Mouse (Mus musculus): ENCODE measurements around the gene Prep. TPM values are rescaled to one million over a fixed set of nuclear protein-coding genes. Genes with fewer than 3 reads are reported as not detected.

The Prep gene
- polyA plus RNA-seq, 1 experiment from 2014 or later: 9.2 TPM

- H3K27me3 ChIP-seq (ENCODE audit: control insufficient read depth, insufficient read depth, low read depth, low read length): no peaks in the 10 kb centered on the region
- H3K4me1 ChIP-seq (ENCODE audit: control insufficient read depth, low read depth, low read length): no peaks in the 10 kb centered on the region
- no peak overlapping the region for H3K9ac ChIP-seq (ENCODE audit: low read depth, low read length)
- ATAC-seq (ENCODE audit: low read depth): no peak
- H3K9me3 ChIP-seq (replicated peaks; ENCODE audit: control insufficient read depth, low read length): no peaks in the 10 kb centered on the region
- 48% methylated on average over 7 of the region's 7 CpGs for WGBS (ENCODE audit: insufficient replicate concordance)
- H3K4me3 ChIP-seq (ENCODE audit: low read depth, low read length): no peak overlapping the region
- no peak overlapping the region for H3K4me2 ChIP-seq (ENCODE audit: low read depth, low read length)
- peaks cover 7% of the 10 kb centered on the region for H3K36me3 ChIP-seq (ENCODE audit: control insufficient read depth, insufficient read depth)
- H3K27ac ChIP-seq (ENCODE audit: low read length): no peak overlapping the region
Observed at GRCm38 (mm10) chr10:45104098-45104497, 37.1 kb downstream of the Prep start.

GRCm38 (mm10) chr10:45104535-45105079 is 37.6 kb downstream of the Prep start:
- Histone ChIP-seq H3K4me2 (ENCODE audit: low read depth, low read length) (no peak overlapping the region), H3K4me3 (ENCODE audit: low read depth, low read length) (no peak overlapping the region), H3K27ac (ENCODE audit: low read length) (no peak overlapping the region), H3K9me3 (replicated peaks; ENCODE audit: control insufficient read depth, low read length) (no peaks in the 10 kb centered on the region), H3K36me3 (ENCODE audit: control insufficient read depth, insufficient read depth) (peaks cover 5% of the 10 kb centered on the region), H3K27me3 (ENCODE audit: control insufficient read depth, insufficient read depth, low read depth, low read length) (no peaks in the 10 kb centered on the region), H3K9ac (ENCODE audit: low read depth, low read length) (no peak overlapping the region), H3K4me1 (ENCODE audit: control insufficient read depth, low read depth, low read length) (no peaks in the 10 kb centered on the region)
- WGBS (ENCODE audit: insufficient replicate concordance): 72% methylated on average over 4 of the region's 4 CpGs
- no peak for ATAC-seq (ENCODE audit: low read depth)

- no peak overlapping the region for H3K9ac ChIP-seq (ENCODE audit: low read depth, low read length)
- no peak overlapping the region for H3K4me3 ChIP-seq (ENCODE audit: low read depth, low read length)
- no peaks in the 10 kb centered on the region for H3K4me1 ChIP-seq (ENCODE audit: control insufficient read depth, low read depth, low read length)
- peaks cover 5% of the 10 kb centered on the region for H3K36me3 ChIP-seq (ENCODE audit: control insufficient read depth, insufficient read depth)
- WGBS (ENCODE audit: insufficient replicate concordance): 84% methylated on average over 4 of the region's 4 CpGs
- no peak for ATAC-seq (ENCODE audit: low read depth)
- H3K27me3 ChIP-seq (ENCODE audit: control insufficient read depth, insufficient read depth, low read depth, low read length): no peaks in the 10 kb centered on the region
- H3K9me3 ChIP-seq (replicated peaks; ENCODE audit: control insufficient read depth, low read length): no peaks in the 10 kb centered on the region
- no peak overlapping the region for H3K27ac ChIP-seq (ENCODE audit: low read length)
- no peak overlapping the region for H3K4me2 ChIP-seq (ENCODE audit: low read depth, low read length)
Observed at GRCm38 (mm10) chr10:45106541-45106940, 39.5 kb downstream of the Prep start.

- no peak overlapping the region for H3K4me2 ChIP-seq (ENCODE audit: low read depth, low read length)
- H3K27ac ChIP-seq (ENCODE audit: low read length): no peak overlapping the region
- 33% methylated on average over 2 of the region's 2 CpGs for WGBS (ENCODE audit: insufficient replicate concordance)
Observed at GRCm38 (mm10) chr10:45107313-45107712, 40.3 kb downstream of the Prep start.

GRCm38 (mm10) chr10:45109041-45109440 is 42.0 kb downstream of the Prep start:
- no peak for ATAC-seq (ENCODE audit: low read depth)
- Histone ChIP-seq H3K9ac (ENCODE audit: low read depth, low read length) (no peak overlapping the region), H3K4me1 (ENCODE audit: control insufficient read depth, low read depth, low read length) (no peaks in the 10 kb centered on the region), H3K27ac (ENCODE audit: low read length) (no peak overlapping the region), H3K4me2 (ENCODE audit: low read depth, low read length) (no peak overlapping the region), H3K36me3 (ENCODE audit: control insufficient read depth, insufficient read depth) (peaks cover 5% of the 10 kb centered on the region), H3K9me3 (replicated peaks; ENCODE audit: control insufficient read depth, low read length) (no peaks in the 10 kb centered on the region), H3K4me3 (ENCODE audit: low read depth, low read length) (no peak overlapping the region), H3K27me3 (ENCODE audit: control insufficient read depth, insufficient read depth, low read depth, low read length) (no peaks in the 10 kb centered on the region)
- WGBS (ENCODE audit: insufficient replicate concordance): 77% methylated on average over 8 of the region's 8 CpGs

More at GRCm38 (mm10) chr10:45107313-45107712, 40.3 kb downstream of the Prep start:
- no peak overlapping the region for H3K4me3 ChIP-seq (ENCODE audit: low read depth, low read length)
- H3K27me3 ChIP-seq (ENCODE audit: control insufficient read depth, insufficient read depth, low read depth, low read length): no peaks in the 10 kb centered on the region
- H3K9me3 ChIP-seq (replicated peaks; ENCODE audit: control insufficient read depth, low read length): no peaks in the 10 kb centered on the region
- H3K9ac ChIP-seq (ENCODE audit: low read depth, low read length): no peak overlapping the region
- H3K4me1 ChIP-seq (ENCODE audit: control insufficient read depth, low read depth, low read length): no peaks in the 10 kb centered on the region
- peaks cover 5% of the 10 kb centered on the region for H3K36me3 ChIP-seq (ENCODE audit: control insufficient read depth, insufficient read depth)
- ATAC-seq (ENCODE audit: low read depth): no peak

- H3K27me3 ChIP-seq (ENCODE audit: control insufficient read depth, insufficient read depth, low read depth, low read length): no peaks in the 10 kb centered on the region
- H3K4me2 ChIP-seq (ENCODE audit: low read depth, low read length): no peak overlapping the region
- H3K9me3 ChIP-seq (replicated peaks; ENCODE audit: control insufficient read depth, low read length): no peaks in the 10 kb centered on the region
- H3K9ac ChIP-seq (ENCODE audit: low read depth, low read length): no peak overlapping the region
- ATAC-seq (ENCODE audit: low read depth): no peak
- no peaks in the 10 kb centered on the region for H3K4me1 ChIP-seq (ENCODE audit: control insufficient read depth, low read depth, low read length)
- no peak overlapping the region for H3K4me3 ChIP-seq (ENCODE audit: low read depth, low read length)
- H3K36me3 ChIP-seq (ENCODE audit: control insufficient read depth, insufficient read depth): peaks cover 5% of the 10 kb centered on the region
- H3K27ac ChIP-seq (ENCODE audit: low read length): no peak overlapping the region
- 73% methylated on average over 6 of the region's 6 CpGs for WGBS (ENCODE audit: insufficient replicate concordance)
Observed at GRCm38 (mm10) chr10:45109974-45110373, 43.0 kb downstream of the Prep start.

- ATAC-seq (ENCODE audit: low read depth): no peak
- Histone ChIP-seq H3K27ac (ENCODE audit: low read length) (no peak overlapping the region), H3K9me3 (replicated peaks; ENCODE audit: control insufficient read depth, low read length) (no peaks in the 10 kb centered on the region), H3K36me3 (ENCODE audit: control insufficient read depth, insufficient read depth) (peaks cover 11% of the 10 kb centered on the region), H3K4me3 (ENCODE audit: low read depth, low read length) (no peak overlapping the region), H3K4me1 (ENCODE audit: control insufficient read depth, low read depth, low read length) (no peaks in the 10 kb centered on the region), H3K27me3 (ENCODE audit: control insufficient read depth, insufficient read depth, low read depth, low read length) (no peaks in the 10 kb centered on the region), H3K4me2 (ENCODE audit: low read depth, low read length) (no peak overlapping the region), H3K9ac (ENCODE audit: low read depth, low read length) (no peak overlapping the region)
- WGBS (ENCODE audit: insufficient replicate concordance): 77% methylated on average over 11 of the region's 11 CpGs
Observed at GRCm38 (mm10) chr10:45112927-45113326, 45.9 kb downstream of the Prep start.

GRCm38 (mm10) chr10:45114462-45114861 is 47.5 kb downstream of the Prep start:
- H3K36me3 ChIP-seq (ENCODE audit: control insufficient read depth, insufficient read depth): peaks cover 8% of the 10 kb centered on the region
- no peak overlapping the region for H3K4me2 ChIP-seq (ENCODE audit: low read depth, low read length)
- no peak for ATAC-seq (ENCODE audit: low read depth)
- H3K4me1 ChIP-seq (ENCODE audit: control insufficient read depth, low read depth, low read length): no peaks in the 10 kb centered on the region
- 75% methylated on average over 4 of the region's 4 CpGs for WGBS (ENCODE audit: insufficient replicate concordance)
- H3K27ac ChIP-seq (ENCODE audit: low read length): no peak overlapping the region
- H3K9ac ChIP-seq (ENCODE audit: low read depth, low read length): no peak overlapping the region
- no peaks in the 10 kb centered on the region for H3K9me3 ChIP-seq (replicated peaks; ENCODE audit: control insufficient read depth, low read length)
- no peaks in the 10 kb centered on the region for H3K27me3 ChIP-seq (ENCODE audit: control insufficient read depth, insufficient read depth, low read depth, low read length)
- no peak overlapping the region for H3K4me3 ChIP-seq (ENCODE audit: low read depth, low read length)

GRCm38 (mm10) chr10:45116832-45117231 is 49.8 kb downstream of the Prep start:
- Histone ChIP-seq H3K4me2 (ENCODE audit: low read depth, low read length) (no peak overlapping the region), H3K27me3 (ENCODE audit: control insufficient read depth, insufficient read depth, low read depth, low read length) (no peaks in the 10 kb centered on the region), H3K9me3 (replicated peaks; ENCODE audit: control insufficient read depth, low read length) (no peaks in the 10 kb centered on the region), H3K9ac (ENCODE audit: low read depth, low read length) (no peak overlapping the region), H3K27ac (ENCODE audit: low read length) (no peak overlapping the region), H3K4me1 (ENCODE audit: control insufficient read depth, low read depth, low read length) (no peaks in the 10 kb centered on the region), H3K4me3 (ENCODE audit: low read depth, low read length) (no peak overlapping the region), H3K36me3 (ENCODE audit: control insufficient read depth, insufficient read depth) (peaks cover 12% of the 10 kb centered on the region)
- no peak for ATAC-seq (ENCODE audit: low read depth)
- WGBS (ENCODE audit: insufficient replicate concordance): 75% methylated on average over 5 of the region's 5 CpGs

Measured in liver, embryonic 16.5 days (tissue).